Comparison of ENCODE assay signal across 15 mouse cellular contexts in the genomic region with DNA sequence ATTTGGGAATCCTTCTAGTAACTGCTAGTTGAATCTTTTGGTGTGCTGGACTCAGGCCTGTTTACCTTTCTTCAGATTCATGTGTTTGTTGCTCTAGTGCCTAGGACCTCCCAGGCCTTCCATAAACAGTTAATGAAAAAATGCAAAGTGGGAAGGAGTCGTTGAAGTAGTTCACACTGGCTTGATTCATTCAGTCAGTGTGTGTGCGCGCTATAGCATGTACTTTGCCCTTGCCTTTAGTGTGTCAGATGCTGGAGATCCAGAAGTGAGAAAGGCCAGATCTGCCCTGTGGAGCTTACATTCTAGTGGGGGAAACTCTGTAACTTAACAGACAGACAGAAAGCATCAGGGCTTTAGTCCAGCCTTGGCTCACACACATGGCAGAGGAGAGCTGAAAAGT. TPM values are rescaled to one million over a fixed set of nuclear protein-coding genes. Genes with fewer than 3 reads are reported as not detected.
A peak's percentile ranks its signal among the peaks of the same experiment; 100 is the strongest.
DNase-seq lines count a peak whose midpoint lies in the region; ATAC-seq lines count a peak whose summit lies in the region.
"Had no signal": no experiment of that assay in that cellular context is flagged by ENCODE, and none has a peak within 500 bp of the region (broad histone marks: within the 10 kb centered on the region; RNA-seq: fewer than 3 reads in every experiment).

No protein-coding gene starts in this region.

- H3K9ac ChIP-seq in kidney, embryonic 15.5 days = 0 out of 2 replicates have a peak overlapping the region, but pooled peaks have one; percentile 7
- H3K9ac ChIP-seq in embryonic facial prominence, embryonic 14.5 days (ENCODE audit: low read depth, low read length) = no peak overlapping the region
- no peak overlapping the region for H3K9ac ChIP-seq in intestine, embryonic 16.5 days (ENCODE audit: low read depth, low read length)
- peak overlapping the region; percentile 5; the same call in 1 of the 2 replicates for H3K9ac ChIP-seq in stomach, embryonic 16.5 days (ENCODE audit: low read length)
- no peak overlapping the region for H3K9ac ChIP-seq in hindbrain, embryonic 12.5 days
- H3K9ac ChIP-seq: forebrain, embryonic 13.5 days; forebrain, postnatal 0 days; heart, embryonic 12.5 days; hindbrain, embryonic 15.5 days had no signal

- no peaks in the 10 kb centered on the region for H3K27me3 ChIP-seq in kidney, embryonic 15.5 days
- no peaks in the 10 kb centered on the region for H3K27me3 ChIP-seq in embryonic facial prominence, embryonic 14.5 days (replicated peaks; ENCODE audit: control insufficient read depth, insufficient read depth, low read length)
- no peaks in the 10 kb centered on the region for H3K27me3 ChIP-seq in intestine, embryonic 16.5 days (replicated peaks; ENCODE audit: control insufficient read depth, insufficient read depth, low read length)
- no peaks in the 10 kb centered on the region for H3K27me3 ChIP-seq in stomach, embryonic 16.5 days (ENCODE audit: control insufficient read depth, insufficient read depth, low read length)
- H3K27me3 ChIP-seq in hindbrain, embryonic 12.5 days = no peaks in the 10 kb centered on the region
- H3K27me3 ChIP-seq: forebrain, embryonic 13.5 days; hindbrain, embryonic 15.5 days had no signal

- H3K27ac ChIP-seq in kidney, embryonic 15.5 days = no peak overlapping the region
- H3K27ac ChIP-seq in embryonic facial prominence, embryonic 14.5 days (replicated peaks; ENCODE audit: low read depth, low read length) = no peak overlapping the region
- H3K27ac ChIP-seq in intestine, embryonic 16.5 days (ENCODE audit: low read length) = peak overlapping the region; percentile 59
- no peak overlapping the region for H3K27ac ChIP-seq in stomach, embryonic 16.5 days (ENCODE audit: low read length)
- no peak overlapping the region for H3K27ac ChIP-seq in hindbrain, embryonic 12.5 days
- H3K27ac ChIP-seq: forebrain, embryonic 13.5 days; hindbrain, embryonic 10.5 days; hindbrain, embryonic 15.5 days had no signal

- no peaks in the 10 kb centered on the region for H3K9me3 ChIP-seq in kidney, embryonic 15.5 days (replicated peaks)
- no peaks in the 10 kb centered on the region for H3K9me3 ChIP-seq in embryonic facial prominence, embryonic 14.5 days (ENCODE audit: control insufficient read depth, low read length)
- no peaks in the 10 kb centered on the region for H3K9me3 ChIP-seq in intestine, embryonic 16.5 days (ENCODE audit: control insufficient read depth, low read length)
- H3K9me3 ChIP-seq in stomach, embryonic 16.5 days (replicated peaks; ENCODE audit: control insufficient read depth, low read length) = no peaks in the 10 kb centered on the region
- no peaks in the 10 kb centered on the region for H3K9me3 ChIP-seq in hindbrain, embryonic 12.5 days (replicated peaks)
- H3K9me3 ChIP-seq: forebrain, embryonic 13.5 days; heart, embryonic 12.5 days; hindbrain, embryonic 10.5 days; hindbrain, embryonic 15.5 days had no signal

- 68% methylated on average over 3 of the region's 3 CpGs for WGBS in kidney, embryonic 15.5 days
- 72% methylated on average over 3 of the region's 3 CpGs for WGBS in embryonic facial prominence, embryonic 14.5 days
- 58% methylated on average over 3 of the region's 3 CpGs for WGBS in intestine, embryonic 16.5 days
- WGBS in stomach, embryonic 16.5 days = 70% methylated on average over 3 of the region's 3 CpGs
- 88% methylated on average over 3 of the region's 3 CpGs for WGBS in hindbrain, embryonic 12.5 days

- DNase-seq in kidney, adult 11 months = no peak
- DNase-seq in embryonic facial prominence, embryonic 14.5 days (ENCODE audit: low spot score) = no peak
- no peak for DNase-seq in spleen, adult 18-20 months
- no peak for DNase-seq in lung, postnatal 36 days

- H3K36me3 ChIP-seq in kidney, embryonic 15.5 days = peaks cover 89% of the 10 kb centered on the region
- peaks cover 65% of the 10 kb centered on the region for H3K36me3 ChIP-seq in embryonic facial prominence, embryonic 14.5 days (ENCODE audit: control insufficient read depth, insufficient read depth, low read length)
- H3K36me3 ChIP-seq in intestine, embryonic 16.5 days (ENCODE audit: control insufficient read depth, insufficient read depth, low read length) = peaks cover 4% of the 10 kb centered on the region; the same call in 1 of the 2 replicates
- peaks cover 13% of the 10 kb centered on the region; the same call in 1 of the 2 replicates for H3K36me3 ChIP-seq in stomach, embryonic 16.5 days (ENCODE audit: control insufficient read depth, insufficient read depth, low read length)
- H3K36me3 ChIP-seq in hindbrain, embryonic 12.5 days = peaks cover 78% of the 10 kb centered on the region

- no peak overlapping the region for H3K4me3 ChIP-seq in kidney, embryonic 15.5 days (replicated peaks)
- H3K4me3 ChIP-seq in embryonic facial prominence, embryonic 14.5 days (ENCODE audit: low read depth, low read length) = no peak overlapping the region
- no peak overlapping the region for H3K4me3 ChIP-seq in intestine, embryonic 16.5 days (ENCODE audit: low read length)
- no peak overlapping the region for H3K4me3 ChIP-seq in stomach, embryonic 16.5 days (replicated peaks; ENCODE audit: low read length)
- H3K4me3 ChIP-seq in hindbrain, embryonic 12.5 days = no peak overlapping the region
- H3K4me3 ChIP-seq: forebrain, embryonic 13.5 days; heart, embryonic 12.5 days; hindbrain, embryonic 10.5 days; hindbrain, embryonic 15.5 days had no signal

- ATAC-seq in kidney, embryonic 15.5 days (replicated peaks; ENCODE audit: low FRiP score) = no peak
- peak; percentile 10; the same call in 1 of the 2 replicates for ATAC-seq in embryonic facial prominence, embryonic 14.5 days (ENCODE audit: low read depth)
- ATAC-seq in intestine, embryonic 16.5 days = peak; percentile 30
- peak; percentile 37; the same call in 1 of the 2 replicates for ATAC-seq in stomach, embryonic 16.5 days (ENCODE audit: insufficient read depth, low FRiP score)
- no peak for ATAC-seq in hindbrain, embryonic 12.5 days (ENCODE audit: low FRiP score)
- ATAC-seq: forebrain, embryonic 13.5 days; forebrain, postnatal 0 days had no signal

- peaks cover 30% of the 10 kb centered on the region for H3K4me1 ChIP-seq in kidney, embryonic 15.5 days
- H3K4me1 ChIP-seq in embryonic facial prominence, embryonic 14.5 days (ENCODE audit: control insufficient read depth, insufficient read depth, low read length) = no peaks in the 10 kb centered on the region
- H3K4me1 ChIP-seq in intestine, embryonic 16.5 days (ENCODE audit: control insufficient read depth, insufficient read depth, low read length) = peaks cover 9% of the 10 kb centered on the region; the same call in 1 of the 2 replicates
- peaks cover 4% of the 10 kb centered on the region; the same call in 1 of the 2 replicates for H3K4me1 ChIP-seq in stomach, embryonic 16.5 days (ENCODE audit: control insufficient read depth, insufficient read depth, low read length)
- H3K4me1 ChIP-seq in hindbrain, embryonic 12.5 days = peaks cover 14% of the 10 kb centered on the region
- H3K4me1 ChIP-seq: forebrain, embryonic 13.5 days had no signal

- no peak overlapping the region for H3K4me2 ChIP-seq in kidney, embryonic 15.5 days
- no peak overlapping the region for H3K4me2 ChIP-seq in embryonic facial prominence, embryonic 14.5 days (ENCODE audit: low read depth, low read length)
- H3K4me2 ChIP-seq in intestine, embryonic 16.5 days (ENCODE audit: low read depth, low read length) = no peak overlapping the region
- H3K4me2 ChIP-seq in stomach, embryonic 16.5 days (ENCODE audit: low read depth, low read length) = no peak overlapping the region
- no peak overlapping the region for H3K4me2 ChIP-seq in hindbrain, embryonic 12.5 days (replicated peaks)
- H3K4me2 ChIP-seq: forebrain, embryonic 13.5 days; hindbrain, embryonic 15.5 days had no signal

RNA-seq across cellular contexts. Expression of gene Orai3, which starts 9.1 kb away (rescaled TPM):
- 25.1 and 26.7 TPM in 2 replicates for polyA plus RNA-seq in kidney, embryonic 15.5 days (2015; fragmentation: Nextera tagmentation; extraction: Ambion mirVana)
- polyA plus RNA-seq in embryonic facial prominence, embryonic 14.5 days (2014; fragmentation: Nextera tagmentation; extraction: Ambion mirVana) = 10.4 and 11.9 TPM in 2 replicates
- 24.6 and 24.9 TPM in 2 replicates for polyA plus RNA-seq in intestine, embryonic 16.5 days (2015; fragmentation: Nextera tagmentation; extraction: Ambion mirVana)
- polyA plus RNA-seq in stomach, embryonic 16.5 days (2015; fragmentation: Nextera tagmentation; extraction: Ambion mirVana) = 26.7 and 29.0 TPM in 2 replicates
- 9.6 and 10.0 TPM in 2 replicates for polyA plus RNA-seq in hindbrain, embryonic 12.5 days (2016; fragmentation: Nextera tagmentation; extraction: Ambion mirVana)

RNA-seq across cellular contexts. Expression of gene Setd1a, which starts 16.0 kb away (rescaled TPM):
- polyA plus RNA-seq in kidney, embryonic 15.5 days (2015; fragmentation: Nextera tagmentation; extraction: Ambion mirVana) = 23.2 and 25.9 TPM in 2 replicates
- polyA plus RNA-seq in embryonic facial prominence, embryonic 14.5 days (2014; fragmentation: Nextera tagmentation; extraction: Ambion mirVana) = 23.0 and 24.1 TPM in 2 replicates
- 6.2 and 11.4 TPM in 2 replicates for polyA plus RNA-seq in intestine, embryonic 16.5 days (2015; fragmentation: Nextera tagmentation; extraction: Ambion mirVana)
- 10.5 and 16.4 TPM in 2 replicates for polyA plus RNA-seq in stomach, embryonic 16.5 days (2015; fragmentation: Nextera tagmentation; extraction: Ambion mirVana)
- 19.8 and 23.4 TPM in 2 replicates for polyA plus RNA-seq in hindbrain, embryonic 12.5 days (2016; fragmentation: Nextera tagmentation; extraction: Ambion mirVana)

RNA-seq across cellular contexts. Expression of gene Fbxl19, which starts 16.1 kb away (rescaled TPM):
- polyA plus RNA-seq in kidney, embryonic 15.5 days (2015; fragmentation: Nextera tagmentation; extraction: Ambion mirVana) = 5.6 and 6.8 TPM in 2 replicates
- 3.0 and 3.8 TPM in 2 replicates for polyA plus RNA-seq in embryonic facial prominence, embryonic 14.5 days (2014; fragmentation: Nextera tagmentation; extraction: Ambion mirVana)
- polyA plus RNA-seq in intestine, embryonic 16.5 days (2015; fragmentation: Nextera tagmentation; extraction: Ambion mirVana) = 1.9 and 2.4 TPM in 2 replicates
- polyA plus RNA-seq in stomach, embryonic 16.5 days (2015; fragmentation: Nextera tagmentation; extraction: Ambion mirVana) = 2.8 and 3.2 TPM in 2 replicates
- polyA plus RNA-seq in hindbrain, embryonic 12.5 days (2016; fragmentation: Nextera tagmentation; extraction: Ambion mirVana) = 10.7 and 11.4 TPM in 2 replicates

RNA-seq across cellular contexts. Expression of gene Gm49388, which starts 24.9 kb away (rescaled TPM):
- not detected in 2 replicates for polyA plus RNA-seq in kidney, embryonic 15.5 days (2015; fragmentation: Nextera tagmentation; extraction: Ambion mirVana)
- polyA plus RNA-seq in embryonic facial prominence, embryonic 14.5 days (2014; fragmentation: Nextera tagmentation; extraction: Ambion mirVana) = 0.43 TPM in 1 of 2 replicates, not detected in the other
- polyA plus RNA-seq in intestine, embryonic 16.5 days (2015; fragmentation: Nextera tagmentation; extraction: Ambion mirVana) = not detected in 2 replicates
- polyA plus RNA-seq in stomach, embryonic 16.5 days (2015; fragmentation: Nextera tagmentation; extraction: Ambion mirVana) = not detected in 2 replicates
- not detected in 2 replicates for polyA plus RNA-seq in hindbrain, embryonic 12.5 days (2016; fragmentation: Nextera tagmentation; extraction: Ambion mirVana)
- polyA plus RNA-seq: brain, embryonic 14.5 days; forebrain, embryonic 13.5 days; forebrain, postnatal 0 days; heart, embryonic 12.5 days; heart, embryonic 16.5 days; hindbrain, embryonic 10.5 days; hindbrain, embryonic 15.5 days had no signal

RNA-seq across cellular contexts. Expression of gene Ctf2, which starts 28.5 kb away (rescaled TPM):
- 0.31 and 0.33 TPM in 2 replicates for polyA plus RNA-seq in kidney, embryonic 15.5 days (2015; fragmentation: Nextera tagmentation; extraction: Ambion mirVana)
- 0.14 and 0.35 TPM in 2 replicates for polyA plus RNA-seq in embryonic facial prominence, embryonic 14.5 days (2014; fragmentation: Nextera tagmentation; extraction: Ambion mirVana)
- polyA plus RNA-seq in intestine, embryonic 16.5 days (2015; fragmentation: Nextera tagmentation; extraction: Ambion mirVana) = 0.07 and 0.12 TPM in 2 replicates
- 0.21 and 0.22 TPM in 2 replicates for polyA plus RNA-seq in stomach, embryonic 16.5 days (2015; fragmentation: Nextera tagmentation; extraction: Ambion mirVana)
- 0.21 TPM in 1 of 2 replicates, not detected in the other for polyA plus RNA-seq in hindbrain, embryonic 12.5 days (2016; fragmentation: Nextera tagmentation; extraction: Ambion mirVana)
- polyA plus RNA-seq: brain, embryonic 14.5 days; forebrain, postnatal 0 days; heart, embryonic 12.5 days had no signal

Comparison
In these comparisons a context has a peak if more than half of its experiments do, and no peak if none do; other contexts are left out.
1. ATAC-seq: peak in embryonic facial prominence, embryonic 14.5 days (single experiment), intestine, embryonic 16.5 days (single experiment) and stomach, embryonic 16.5 days (single experiment); none in kidney, embryonic 15.5 days (single experiment) and hindbrain, embryonic 12.5 days (single experiment).
2. H3K9ac ChIP-seq: peak in kidney, embryonic 15.5 days (single experiment) and stomach, embryonic 16.5 days (single experiment); none in embryonic facial prominence, embryonic 14.5 days (single experiment), intestine, embryonic 16.5 days (single experiment) and hindbrain, embryonic 12.5 days (single experiment).